Mouse (Mus musculus) layer of hippocampus, postnatal 10 days (tissue): ENCODE data around the gene Auts2. TPM values are rescaled to one million over a fixed set of nuclear protein-coding genes. Genes with fewer than 3 reads are reported as not detected.

Experiments
- DNase-seq, 2 experiments: peaks; one replicate each; pipeline ENCODE4 v3.0.0; 2021; ENCODE audit warnings: low spot score in 2 of 2
- total RNA-seq, 2 experiments: library from RNA; stranded (reverse); gene quantifications; 2 replicates each; pipeline ENCODE4 v1.2.3; 2021

Gene Auts2
- total RNA-seq, 2 experiments from 2014 or later, result 137 to 150 TPM

GRCm38 (mm10) chr5:132270896-132271295 is 272.2 kb downstream of the Auts2 start:
- no peak for DNase-seq

GRCm38 (mm10) chr5:132270074-132270473 is 273.1 kb downstream of the Auts2 start:
- DNase-seq, result no peak

GRCm38 (mm10) chr5:132268351-132268967 is 274.7 kb downstream of the Auts2 start:
- DNase-seq, result no peak

- no peak for DNase-seq
Measured at GRCm38 (mm10) chr5:132265015-132265414, 278.1 kb downstream of the Auts2 start.

- DNase-seq, result no peak
Measured at GRCm38 (mm10) chr5:132261750-132262149, 281.4 kb downstream of the Auts2 start.

- DNase-seq, result no peak
Measured at GRCm38 (mm10) chr5:132258882-132259281, 284.3 kb downstream of the Auts2 start.

- no peak for DNase-seq
Measured at GRCm38 (mm10) chr5:132255579-132255978, 287.6 kb downstream of the Auts2 start.

GRCm38 (mm10) chr5:132249523-132249922 is 293.6 kb downstream of the Auts2 start:
- peak; percentile 33 to 50 for DNase-seq

- no peak for DNase-seq
Measured at GRCm38 (mm10) chr5:132248069-132248468, 295.1 kb downstream of the Auts2 start.

- no peak for DNase-seq
Measured at GRCm38 (mm10) chr5:132235460-132235859, 307.7 kb downstream of the Auts2 start.

GRCm38 (mm10) chr5:132234471-132234870 is 308.7 kb downstream of the Auts2 start:
- DNase-seq, result no peak

- peak; percentile 69 to 81 for DNase-seq
Measured at GRCm38 (mm10) chr5:132231280-132232047, 311.7 kb downstream of the Auts2 start.

- peak; percentile 70 to 77 for DNase-seq
Measured at GRCm38 (mm10) chr5:132229644-132230357, 313.3 kb downstream of the Auts2 start.

- no peak for DNase-seq
Measured at GRCm38 (mm10) chr5:132229023-132229422, 314.1 kb downstream of the Auts2 start.

GRCm38 (mm10) chr5:132220376-132220930 is 322.7 kb downstream of the Auts2 start:
- DNase-seq, result no peak

GRCm38 (mm10) chr5:132216143-132216542 is 327.0 kb downstream of the Auts2 start:
- no peak for DNase-seq

- DNase-seq, result no peak
Measured at GRCm38 (mm10) chr5:132212446-132212845, 330.7 kb downstream of the Auts2 start.

- DNase-seq, result no peak
Measured at GRCm38 (mm10) chr5:132209694-132210093, 333.4 kb downstream of the Auts2 start.

- DNase-seq, result no peak
Measured at GRCm38 (mm10) chr5:132206220-132206619, 336.9 kb downstream of the Auts2 start.

GRCm38 (mm10) chr5:132203846-132204245 is 339.3 kb downstream of the Auts2 start:
- DNase-seq, result no peak

- DNase-seq, result no peak
Measured at GRCm38 (mm10) chr5:132201077-132201645, 342.0 kb downstream of the Auts2 start.
